Mouse (Mus musculus) limb, embryonic 15.5 days (tissue): ENCODE measurements around the gene Rnps1. TPM values are rescaled to one million over a fixed set of nuclear protein-coding genes. Genes with fewer than 3 reads are reported as not detected.

ENCODE experiments used
- ATAC-seq: fragments of 200-750 bp; cut with Nextera tagmentation; 2 replicates; pipeline ENCODE4 v1.8.0; 2017; ENCODE audit warnings: low read depth, moderate TSS enrichment; ENCODE audit not compliant: insufficient number of reproducible peaks, low FRiP score, low TSS enrichment
- H3K27ac ChIP-seq: fragments of 300-500 bp; sonication (generic); 2 replicates; pipeline ENCODE4 v1.5.1; 2015; ENCODE audit warnings: moderate library complexity, mild to moderate bottlenecking, inconsistent platforms
- H3K27me3 ChIP-seq: fragments of 300-500 bp; sonication (generic); 2 replicates; pipeline ENCODE4 v1.6.1; 2015; ENCODE audit warnings: inconsistent platforms
- H3K36me3 ChIP-seq: fragments of 300-500 bp; sonication (generic); 2 replicates; pipeline ENCODE4 v1.6.1; 2015; ENCODE audit warnings: inconsistent platforms
- H3K4me1 ChIP-seq: fragments of 300-500 bp; sonication (generic); 2 replicates; pipeline ENCODE4 v1.6.1; 2015; ENCODE audit warnings: inconsistent platforms
- H3K4me2 ChIP-seq: fragments of 300-500 bp; sonication (generic); 2 replicates; pipeline ENCODE4 v1.6.1; 2015; ENCODE audit warnings: mild to moderate bottlenecking, inconsistent platforms
- H3K4me3 ChIP-seq: fragments of 300-500 bp; sonication (generic); 2 replicates; pipeline ENCODE4 v1.5.1; 2015; ENCODE audit warnings: mild to moderate bottlenecking, inconsistent platforms
- H3K9ac ChIP-seq: fragments of 300-500 bp; sonication (generic); 2 replicates; pipeline ENCODE4 v1.6.1; 2015; ENCODE audit warnings: inconsistent platforms
- H3K9me3 ChIP-seq: fragments of 300-500 bp; sonication (generic); 2 replicates; pipeline ENCODE4 v1.6.1; 2016; ENCODE audit warnings: inconsistent platforms
- WGBS: fragments of 180-500 bp; shearing (Covaris S2); methylation state at CpG from one replicate; pipeline ENCODE4 v1.1.7; 2015; 5-methylcytosine and 5-hydroxymethylcytosine counted together
- polyA plus RNA-seq: library from polyadenylated mRNA; unstranded; fragments of >200 nt; fragmentation: Nextera tagmentation; extraction: Ambion mirVana; gene quantifications from 2 replicates; pipeline ENCODE4 v1.2.1, GENCODE M21; 2015

Gene Rnps1
- 244 and 255 TPM in 2 replicates for polyA plus RNA-seq

DNA sequence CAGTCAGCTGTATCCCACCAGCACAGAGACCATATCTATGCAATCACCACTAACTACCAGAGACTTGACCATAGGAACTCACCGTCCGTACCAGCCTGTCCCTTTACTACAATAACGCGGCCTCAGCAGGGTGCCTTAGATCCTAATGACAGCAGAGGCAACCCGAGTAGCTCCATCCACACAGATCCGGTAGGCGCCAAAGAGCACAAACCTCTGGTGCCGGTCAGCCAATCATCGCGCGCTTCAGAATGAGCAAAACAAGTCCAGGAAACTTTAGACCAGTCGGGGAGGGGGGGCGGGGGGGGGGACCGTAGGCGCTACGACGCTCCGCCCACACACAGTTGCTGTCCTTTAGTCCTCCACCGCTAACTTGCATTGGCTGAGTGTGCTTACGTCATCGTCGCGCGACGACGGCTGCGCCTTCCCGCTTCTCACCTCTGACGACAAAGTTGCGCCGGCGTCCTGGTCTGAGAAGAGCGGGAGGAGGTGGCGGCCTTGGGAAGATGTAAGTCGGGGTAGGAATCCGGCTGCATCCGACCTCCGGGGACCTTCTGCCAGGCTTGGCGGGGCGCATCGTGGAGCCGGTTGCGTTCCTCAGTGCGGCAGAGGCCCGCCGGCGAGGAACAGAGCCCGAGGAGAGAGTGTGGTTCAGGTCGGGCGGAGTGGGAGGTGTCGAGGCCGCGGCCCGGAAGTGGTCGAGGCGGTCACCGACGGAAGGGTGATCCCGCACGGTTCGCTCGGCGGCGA lies at the start of gene Rnps1:
TSS of gene Rnps1 (plus strand) at position 336 of the 747 bp plus-strand sequence.
- Histone ChIP-seq H3K27me3 (no peaks in the 10 kb centered on the region), H3K4me2 (peak within 1 kb of the TSS; percentile 75), H3K4me3 (peak within 1 kb of the TSS; percentile 64), H3K36me3 (peaks cover 57% of the 10 kb centered on the region), H3K9ac (peak within 1 kb of the TSS; percentile 72), H3K27ac (peak within 1 kb of the TSS; percentile 96), H3K4me1 (peaks cover 28% of the 10 kb centered on the region), H3K9me3 (no peaks in the 10 kb centered on the region)
- WGBS: under 1% methylated on average over 64 of the region's 64 CpGs
- peak; percentile 90 for ATAC-seq

DNA sequence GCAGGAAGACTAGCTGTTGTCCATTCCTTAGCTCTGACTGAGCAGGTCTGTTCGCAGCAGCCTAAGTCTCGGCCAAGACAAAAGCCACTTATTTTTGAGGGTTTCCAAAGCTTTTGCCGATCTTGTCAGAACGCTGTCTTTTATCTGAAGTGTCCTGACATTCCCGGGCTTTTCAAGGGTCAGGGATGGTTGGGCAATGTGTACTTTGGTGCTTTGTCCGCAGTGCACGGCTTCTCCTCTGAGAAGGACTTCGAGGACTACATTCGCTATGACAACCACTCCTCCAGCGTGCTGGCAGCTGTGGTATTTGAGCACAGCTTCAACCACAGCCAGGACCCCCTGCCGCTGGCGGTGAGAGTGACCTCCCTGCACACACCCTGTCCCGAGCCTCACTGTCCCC lies 48.5 kb upstream of the Rnps1 start:
- H3K4me1 ChIP-seq: no peaks in the 10 kb centered on the region
- no peak overlapping the region for H3K27ac ChIP-seq
- peaks cover 7% of the 10 kb centered on the region; the same call in 1 of the 2 replicates for H3K36me3 ChIP-seq
- 75% methylated on average over 13 of the region's 13 CpGs for WGBS
- H3K9me3 ChIP-seq: no peaks in the 10 kb centered on the region
- H3K4me2 ChIP-seq: no peak overlapping the region
- H3K9ac ChIP-seq: no peak overlapping the region
- H3K4me3 ChIP-seq: no peak overlapping the region
- ATAC-seq: no peak
- H3K27me3 ChIP-seq: no peaks in the 10 kb centered on the region

GRCm38 (mm10) chr17:24375094-24375712 lies 39.2 kb upstream of the Rnps1 start:
- Histone ChIP-seq H3K27ac (no peak overlapping the region), H3K9me3 (no peaks in the 10 kb centered on the region)
- 67% methylated on average over 4 of the region's 5 CpGs for WGBS

GRCm38 (mm10) chr17:24375886-24376285 lies 38.5 kb upstream of the Rnps1 start:
- H3K4me3 ChIP-seq: no peak overlapping the region
- H3K9me3 ChIP-seq: no peaks in the 10 kb centered on the region
- 90% methylated on average over 6 of the region's 6 CpGs for WGBS
- no peak for ATAC-seq
- H3K36me3 ChIP-seq: peaks cover 7% of the 10 kb centered on the region; the same call in 1 of the 2 replicates
- no peak overlapping the region for H3K27ac ChIP-seq
- H3K4me2 ChIP-seq: no peak overlapping the region
- no peak overlapping the region for H3K9ac ChIP-seq
- H3K4me1 ChIP-seq: no peaks in the 10 kb centered on the region
- H3K27me3 ChIP-seq: no peaks in the 10 kb centered on the region

More at GRCm38 (mm10) chr17:24375094-24375712, 39.2 kb upstream of the Rnps1 start:
- Histone ChIP-seq H3K27me3 (no peaks in the 10 kb centered on the region), H3K4me3 (no peak overlapping the region), H3K4me1 (no peaks in the 10 kb centered on the region), H3K9ac (no peak overlapping the region), H3K36me3 (peaks cover 7% of the 10 kb centered on the region; the same call in 1 of the 2 replicates), H3K4me2 (no peak overlapping the region)
- ATAC-seq: no peak

- H3K9me3 ChIP-seq: no peaks in the 10 kb centered on the region
- H3K4me1 ChIP-seq: no peaks in the 10 kb centered on the region
- WGBS: 82% methylated on average over 2 of the region's 2 CpGs
- no peak overlapping the region for H3K27ac ChIP-seq
- H3K27me3 ChIP-seq: no peaks in the 10 kb centered on the region
- no peak overlapping the region for H3K4me3 ChIP-seq
- ATAC-seq: no peak
- peaks cover 16% of the 10 kb centered on the region for H3K36me3 ChIP-seq
- H3K9ac ChIP-seq: no peak overlapping the region
- no peak overlapping the region for H3K4me2 ChIP-seq
Measured at GRCm38 (mm10) chr17:24378496-24378895, 35.9 kb upstream of the Rnps1 start.

- Histone ChIP-seq H3K9me3 (no peaks in the 10 kb centered on the region), H3K27ac (no peak overlapping the region), H3K4me2 (no peak overlapping the region), H3K4me3 (no peak overlapping the region), H3K4me1 (no peaks in the 10 kb centered on the region), H3K27me3 (no peaks in the 10 kb centered on the region), H3K36me3 (peaks cover 32% of the 10 kb centered on the region), H3K9ac (no peak overlapping the region)
- WGBS: 72% methylated on average over 8 of the region's 8 CpGs
- ATAC-seq: no peak
Measured at GRCm38 (mm10) chr17:24383789-24384188, 30.6 kb upstream of the Rnps1 start.

DNA sequence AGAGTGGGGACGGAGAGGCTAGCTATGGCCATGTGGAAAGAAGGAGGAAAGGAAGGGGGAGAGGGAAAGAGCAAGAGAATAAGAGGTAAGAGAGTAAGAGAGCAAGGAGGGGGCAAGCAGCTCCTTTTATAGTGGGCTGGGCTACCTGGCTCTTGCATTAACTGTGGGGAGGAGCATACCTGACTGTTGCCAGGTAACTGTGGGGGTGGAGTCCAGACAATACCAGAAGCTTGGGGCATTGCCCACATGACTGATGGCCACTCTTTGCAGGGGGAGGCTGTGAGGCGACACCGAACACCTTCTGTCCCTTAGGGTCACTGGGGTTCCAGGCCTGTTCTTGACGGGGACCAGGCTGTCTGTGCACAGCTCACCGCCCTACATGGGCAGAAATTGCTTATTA lies 25.7 kb upstream of the Rnps1 start:
- 76% methylated on average over 5 of the region's 5 CpGs for WGBS
- H3K36me3 ChIP-seq: peaks cover 23% of the 10 kb centered on the region
- no peak overlapping the region for H3K4me2 ChIP-seq
- H3K9ac ChIP-seq: no peak overlapping the region
- no peak overlapping the region for H3K4me3 ChIP-seq
- no peaks in the 10 kb centered on the region for H3K27me3 ChIP-seq
- H3K9me3 ChIP-seq: no peaks in the 10 kb centered on the region
- no peaks in the 10 kb centered on the region for H3K4me1 ChIP-seq
- no peak for ATAC-seq
- no peak overlapping the region for H3K27ac ChIP-seq

DNA sequence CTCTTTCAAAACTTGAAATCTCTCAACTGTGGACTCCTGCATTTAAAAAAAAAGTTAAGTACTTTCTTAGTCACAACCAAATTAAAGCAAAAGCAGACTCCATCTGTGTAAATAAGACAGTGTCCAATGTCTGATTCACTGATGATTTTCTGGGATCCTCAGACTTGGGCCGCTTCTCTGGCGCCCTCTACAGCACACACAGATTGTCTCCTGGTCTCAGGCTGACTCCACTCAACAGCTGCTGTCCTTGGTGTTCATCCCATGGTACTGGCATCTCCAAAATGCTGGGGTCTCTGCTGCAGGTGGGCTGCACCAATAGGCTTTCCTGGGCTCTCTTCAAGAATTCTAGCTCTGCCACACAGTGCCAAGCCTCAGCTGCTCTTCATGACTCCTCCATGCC lies 24.5 kb upstream of the Rnps1 start:
- H3K36me3 ChIP-seq: peaks cover 20% of the 10 kb centered on the region
- 6% methylated on average over 2 of the region's 2 CpGs for WGBS
- H3K27me3 ChIP-seq: no peaks in the 10 kb centered on the region
- H3K27ac ChIP-seq: no peak overlapping the region
- no peak overlapping the region for H3K4me2 ChIP-seq
- no peak overlapping the region for H3K9ac ChIP-seq
- no peak overlapping the region for H3K4me3 ChIP-seq
- no peaks in the 10 kb centered on the region for H3K4me1 ChIP-seq
- no peak for ATAC-seq
- no peaks in the 10 kb centered on the region for H3K9me3 ChIP-seq

GRCm38 (mm10) chr17:24391149-24391548 lies 23.2 kb upstream of the Rnps1 start:
- no peak overlapping the region for H3K27ac ChIP-seq
- WGBS: 64% methylated on average over 8 of the region's 8 CpGs
- H3K27me3 ChIP-seq: no peaks in the 10 kb centered on the region
- no peaks in the 10 kb centered on the region for H3K9me3 ChIP-seq
- ATAC-seq: no peak
- no peak overlapping the region for H3K4me2 ChIP-seq
- no peaks in the 10 kb centered on the region for H3K4me1 ChIP-seq
- no peak overlapping the region for H3K9ac ChIP-seq
- H3K36me3 ChIP-seq: peaks cover 14% of the 10 kb centered on the region
- no peak overlapping the region for H3K4me3 ChIP-seq

- Histone ChIP-seq H3K9me3 (no peaks in the 10 kb centered on the region), H3K4me1 (no peaks in the 10 kb centered on the region), H3K4me3 (no peak overlapping the region), H3K27ac (no peak overlapping the region), H3K9ac (no peak overlapping the region), H3K27me3 (no peaks in the 10 kb centered on the region), H3K4me2 (no peak overlapping the region), H3K36me3 (no peaks in the 10 kb centered on the region; the same call in none of the 2 replicates)
- 18% methylated on average over 4 of the region's 4 CpGs for whole genome bisulfite sequencing
- 0 out of 2 replicates have a peak, but pooled peaks have one; percentile 58 for ATAC-seq
Measured at GRCm38 (mm10) chr17:24393527-24393926, 20.8 kb upstream of the Rnps1 start.

GRCm38 (mm10) chr17:24394456-24394855 lies 19.9 kb upstream of the Rnps1 start:
- Histone ChIP-seq H3K36me3 (no peaks in the 10 kb centered on the region; the same call in 1 of the 2 replicates), H3K27me3 (no peaks in the 10 kb centered on the region), H3K4me2 (no peak overlapping the region), H3K4me1 (no peaks in the 10 kb centered on the region), H3K27ac (no peak overlapping the region), H3K9ac (no peak overlapping the region), H3K4me3 (no peak overlapping the region), H3K9me3 (no peaks in the 10 kb centered on the region)
- WGBS: 81% methylated on average over 7 of the region's 7 CpGs
- no peak for ATAC-seq

DNA sequence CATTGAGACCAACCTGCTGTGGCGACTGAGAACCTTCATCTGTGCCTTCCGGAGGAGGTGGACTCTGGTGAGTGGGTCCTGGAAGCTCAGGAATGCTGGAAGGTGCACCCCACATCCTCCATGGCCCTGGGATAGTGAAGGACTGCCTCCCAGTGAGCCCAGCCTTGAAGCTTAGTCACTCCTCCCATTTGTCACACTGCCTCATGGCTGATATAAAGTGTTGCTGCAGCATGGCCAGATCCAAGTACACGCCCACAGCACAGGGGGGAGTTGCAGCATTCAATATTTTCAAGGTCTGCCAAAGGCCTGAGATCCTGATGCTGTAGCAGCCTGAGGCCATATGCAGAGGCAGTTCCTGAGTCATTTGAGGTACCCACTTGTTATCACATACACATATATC lies 12.0 kb upstream of the Rnps1 start:
- Histone ChIP-seq H3K4me2 (no peak overlapping the region), H3K27ac (no peak overlapping the region), H3K27me3 (no peaks in the 10 kb centered on the region), H3K9me3 (no peaks in the 10 kb centered on the region), H3K9ac (no peak overlapping the region), H3K36me3 (peaks cover 36% of the 10 kb centered on the region), H3K4me3 (no peak overlapping the region), H3K4me1 (no peaks in the 10 kb centered on the region)
- 74% methylated on average over 3 of the region's 3 CpGs for WGBS
- ATAC-seq: no peak
